Mouse (Mus musculus): ENCODE measurements around the gene Ell2. TPM values are rescaled to one million over a fixed set of nuclear protein-coding genes. Genes with fewer than 3 reads are reported as not detected.

Ell2 gene
- polyA plus RNA-seq, 1 experiment from 2014 or later = 7.4 TPM

GRCm38 (mm10) chr13:75766967-75767366 is 60.4 kb downstream of the Ell2 start:
- Histone ChIP-seq H3K4me2 (no peak overlapping the region), H3K9ac (replicated peaks) (no peak overlapping the region), H3K36me3 (peaks cover 14% of the 10 kb centered on the region; the same call in 1 of the 2 replicates), H3K27me3 (no peaks in the 10 kb centered on the region), H3K27ac (no peak overlapping the region), H3K4me3 (replicated peaks) (no peak overlapping the region), H3K9me3 (no peaks in the 10 kb centered on the region), H3K4me1 (replicated peaks) (peaks cover 6% of the 10 kb centered on the region; the same call in 1 of the 2 replicates)
- WGBS = 80% methylated on average over 2 of the region's 2 CpGs
- ATAC-seq (ENCODE audit: insufficient number of reproducible peaks, insufficient read depth, low FRiP score, low TSS enrichment, low read depth) = no peak

DNA sequence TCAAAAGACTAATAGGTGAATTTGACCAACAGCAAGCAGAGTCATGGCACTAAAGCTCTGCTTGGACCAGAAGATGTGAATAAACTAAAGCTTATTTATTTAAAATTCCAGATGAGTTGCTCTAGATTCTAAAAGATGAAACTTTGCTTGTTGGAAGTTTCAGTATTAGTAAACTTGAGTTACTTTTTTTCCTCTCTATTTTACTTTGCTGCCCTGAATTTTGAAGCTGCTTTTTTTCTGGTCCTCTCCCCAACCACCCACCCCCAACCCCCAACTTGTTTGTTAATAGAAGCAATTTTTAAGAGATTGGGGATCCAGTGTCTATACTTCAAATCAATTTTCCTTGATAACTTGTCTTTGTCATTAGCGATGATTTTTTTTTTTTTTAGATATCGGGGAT is 64.2 kb downstream of the Ell2 start:
- no peaks in the 10 kb centered on the region for H3K9me3 ChIP-seq
- H3K4me1 ChIP-seq (replicated peaks) = no peaks in the 10 kb centered on the region
- no peak overlapping the region for H3K27ac ChIP-seq
- ATAC-seq (ENCODE audit: insufficient number of reproducible peaks, insufficient read depth, low FRiP score, low TSS enrichment, low read depth) = no peak
- H3K9ac ChIP-seq (replicated peaks) = no peak overlapping the region
- H3K4me2 ChIP-seq = no peak overlapping the region
- H3K27me3 ChIP-seq = no peaks in the 10 kb centered on the region
- H3K4me3 ChIP-seq (replicated peaks) = no peak overlapping the region
- 96% methylated on average over 2 of the region's 2 CpGs for WGBS
- H3K36me3 ChIP-seq = 0 out of 2 replicates have a peak, but pooled peaks cover 6% of the 10 kb centered on the region

GRCm38 (mm10) chr13:75771404-75771803 is 64.8 kb downstream of the Ell2 start:
- Histone ChIP-seq H3K4me1 (replicated peaks) (no peaks in the 10 kb centered on the region), H3K4me2 (no peak overlapping the region), H3K9me3 (no peaks in the 10 kb centered on the region), H3K27me3 (no peaks in the 10 kb centered on the region), H3K4me3 (replicated peaks) (no peak overlapping the region), H3K36me3 (0 out of 2 replicates have a peak, but pooled peaks cover 6% of the 10 kb centered on the region), H3K27ac (no peak overlapping the region), H3K9ac (replicated peaks) (no peak overlapping the region)
- 87% methylated on average over 4 of the region's 4 CpGs for WGBS
- no peak for ATAC-seq (ENCODE audit: insufficient number of reproducible peaks, insufficient read depth, low FRiP score, low TSS enrichment, low read depth)

DNA sequence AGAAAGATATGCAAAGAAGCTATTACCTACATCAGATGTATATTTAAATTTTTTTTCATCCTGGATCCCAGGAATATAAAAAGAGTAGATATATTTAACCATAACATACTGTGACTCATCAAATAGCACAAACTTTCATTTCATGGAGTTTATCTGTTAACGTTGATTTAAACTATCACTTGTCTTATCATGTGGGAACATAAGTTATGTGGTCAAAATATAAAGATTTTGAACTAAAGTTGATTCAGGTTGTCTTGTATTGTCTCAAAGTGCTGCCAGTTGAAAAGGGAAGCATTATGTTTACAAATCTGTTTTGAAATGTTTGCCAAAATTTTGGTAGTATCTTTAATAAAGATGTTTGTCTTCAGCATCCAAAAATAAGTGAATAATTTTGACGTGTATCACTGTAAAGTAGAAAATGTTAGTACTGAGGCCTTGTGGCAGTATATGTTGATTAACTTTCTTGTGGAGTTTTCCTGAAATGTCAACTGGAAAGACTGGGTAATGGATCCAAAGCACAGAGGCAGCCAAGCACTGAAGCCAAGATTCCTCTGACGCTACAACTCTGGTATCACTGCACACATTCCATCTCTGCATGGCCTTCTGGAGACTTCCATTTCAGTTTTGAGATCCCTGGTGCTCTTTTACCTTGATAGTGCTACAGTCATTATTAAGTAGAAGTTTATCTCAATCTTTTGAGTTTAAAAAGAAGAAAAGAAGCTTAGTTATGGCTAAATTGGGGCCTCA is 65.6 kb downstream of the Ell2 start:
- no peak for ATAC-seq (ENCODE audit: insufficient number of reproducible peaks, insufficient read depth, low FRiP score, low TSS enrichment, low read depth)
- Histone ChIP-seq H3K27ac (no peak overlapping the region), H3K36me3 (0 out of 2 replicates have a peak, but pooled peaks cover 6% of the 10 kb centered on the region), H3K9me3 (no peaks in the 10 kb centered on the region), H3K4me1 (replicated peaks) (no peaks in the 10 kb centered on the region), H3K27me3 (no peaks in the 10 kb centered on the region), H3K4me2 (no peak overlapping the region), H3K9ac (replicated peaks) (no peak overlapping the region), H3K4me3 (replicated peaks) (no peak overlapping the region)
- 94% methylated on average over 3 of the region's 3 CpGs for WGBS

GRCm38 (mm10) chr13:75775961-75776360 is 69.4 kb downstream of the Ell2 start:
- no peak overlapping the region for H3K4me3 ChIP-seq (replicated peaks)
- H3K9ac ChIP-seq (replicated peaks) = no peak overlapping the region
- ATAC-seq (ENCODE audit: insufficient number of reproducible peaks, insufficient read depth, low FRiP score, low TSS enrichment, low read depth) = no peak

DNA sequence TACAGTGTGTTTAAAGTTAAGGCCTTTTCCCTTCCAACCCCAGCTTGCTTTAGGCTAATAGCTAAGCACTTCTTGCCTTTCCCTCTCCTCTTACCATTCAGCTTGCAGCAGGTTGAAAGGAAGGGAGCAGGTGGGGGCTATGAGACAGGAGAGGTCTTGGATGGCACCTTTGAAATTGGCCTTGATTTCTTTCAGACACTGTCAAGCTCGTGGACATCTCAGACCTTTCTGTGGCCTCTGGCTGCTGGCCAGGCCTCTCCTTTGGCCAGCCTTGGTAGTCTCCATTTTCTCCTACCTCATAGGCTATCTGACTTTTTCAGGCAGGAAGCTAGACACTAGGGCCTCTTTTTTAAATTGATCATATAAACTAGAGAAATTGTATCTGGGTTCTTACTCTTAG is 70.1 kb downstream of the Ell2 start:
- H3K9ac ChIP-seq (replicated peaks) = no peak overlapping the region

More at GRCm38 (mm10) chr13:75775961-75776360, 69.4 kb downstream of the Ell2 start:
- Histone ChIP-seq H3K4me1 (replicated peaks) (no peaks in the 10 kb centered on the region), H3K4me2 (no peak overlapping the region), H3K9me3 (no peaks in the 10 kb centered on the region), H3K36me3 (no peaks in the 10 kb centered on the region), H3K27ac (no peak overlapping the region), H3K27me3 (no peaks in the 10 kb centered on the region)

GRCm38 (mm10) chr13:75778156-75778555 is 71.6 kb downstream of the Ell2 start:
- Histone ChIP-seq H3K9ac (replicated peaks) (no peak overlapping the region), H3K27me3 (no peaks in the 10 kb centered on the region), H3K9me3 (no peaks in the 10 kb centered on the region), H3K4me1 (replicated peaks) (no peaks in the 10 kb centered on the region), H3K4me3 (replicated peaks) (no peak overlapping the region), H3K36me3 (no peaks in the 10 kb centered on the region), H3K4me2 (no peak overlapping the region), H3K27ac (no peak overlapping the region)
- no peak for ATAC-seq (ENCODE audit: insufficient number of reproducible peaks, insufficient read depth, low FRiP score, low TSS enrichment, low read depth)
- WGBS = 76% methylated on average over 6 of the region's 6 CpGs

More for the DNA sequence above, 70.1 kb downstream of the Ell2 start:
- Histone ChIP-seq H3K4me1 (replicated peaks) (no peaks in the 10 kb centered on the region), H3K9me3 (no peaks in the 10 kb centered on the region), H3K27ac (no peak overlapping the region), H3K27me3 (no peaks in the 10 kb centered on the region), H3K36me3 (no peaks in the 10 kb centered on the region), H3K4me2 (no peak overlapping the region), H3K4me3 (replicated peaks) (no peak overlapping the region)
- 73% methylated on average over 1 of the region's 1 CpGs for WGBS
- ATAC-seq (ENCODE audit: insufficient number of reproducible peaks, insufficient read depth, low FRiP score, low TSS enrichment, low read depth) = no peak

DNA sequence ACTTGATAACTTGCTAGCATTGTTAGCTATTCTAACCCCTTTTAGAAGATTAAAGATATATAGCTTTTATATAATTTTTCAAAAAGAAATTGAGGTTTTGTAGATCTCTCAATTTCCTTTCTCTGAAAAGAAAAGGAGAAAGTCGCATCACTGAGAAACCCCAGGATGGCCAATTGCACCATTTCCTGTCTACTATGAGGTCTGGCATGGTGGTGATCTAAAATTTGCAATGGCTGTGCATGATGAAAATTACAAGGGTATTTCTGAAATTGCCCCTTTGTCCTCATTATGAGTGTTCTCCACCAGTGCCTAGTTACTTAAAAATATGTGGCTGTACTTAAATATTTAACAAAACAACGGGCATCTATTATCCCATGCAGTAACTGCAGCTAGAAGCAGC is 72.6 kb downstream of the Ell2 start:
- H3K36me3 ChIP-seq = no peaks in the 10 kb centered on the region
- H3K27me3 ChIP-seq = no peaks in the 10 kb centered on the region
- no peaks in the 10 kb centered on the region for H3K9me3 ChIP-seq
- WGBS = 89% methylated on average over 2 of the region's 2 CpGs
- no peaks in the 10 kb centered on the region for H3K4me1 ChIP-seq (replicated peaks)
- no peak overlapping the region for H3K27ac ChIP-seq
- H3K4me3 ChIP-seq (replicated peaks) = no peak overlapping the region
- H3K9ac ChIP-seq (replicated peaks) = no peak overlapping the region
- H3K4me2 ChIP-seq = no peak overlapping the region
- ATAC-seq (ENCODE audit: insufficient number of reproducible peaks, insufficient read depth, low FRiP score, low TSS enrichment, low read depth) = no peak

GRCm38 (mm10) chr13:75780096-75780495 is 73.5 kb downstream of the Ell2 start:
- Histone ChIP-seq H3K4me1 (replicated peaks) (no peaks in the 10 kb centered on the region), H3K27me3 (no peaks in the 10 kb centered on the region), H3K4me2 (no peak overlapping the region), H3K27ac (no peak overlapping the region), H3K36me3 (no peaks in the 10 kb centered on the region), H3K4me3 (replicated peaks) (no peak overlapping the region), H3K9ac (replicated peaks) (no peak overlapping the region), H3K9me3 (no peaks in the 10 kb centered on the region)
- 89% methylated on average over 2 of the region's 2 CpGs for WGBS
- no peak for ATAC-seq (ENCODE audit: insufficient number of reproducible peaks, insufficient read depth, low FRiP score, low TSS enrichment, low read depth)

DNA sequence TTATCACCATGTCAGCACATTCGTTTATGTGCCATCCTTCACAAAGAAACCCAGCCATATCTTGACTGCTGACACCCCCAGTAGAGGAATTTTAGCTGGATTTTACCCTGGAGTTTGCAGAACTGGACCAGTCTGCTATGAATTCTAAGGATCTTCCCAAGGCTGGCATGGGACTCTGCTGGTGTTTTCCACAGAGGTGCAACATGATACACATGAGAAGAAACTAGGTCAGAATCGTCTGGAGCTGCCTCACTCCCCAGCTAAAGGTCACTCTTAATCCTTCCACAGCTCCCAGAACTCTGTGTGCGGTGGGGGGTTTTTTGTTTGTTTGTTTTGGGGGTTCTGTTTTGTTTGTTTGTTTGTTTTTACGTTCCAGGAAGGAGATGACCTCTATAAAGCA is 79.2 kb downstream of the Ell2 start:
- no peaks in the 10 kb centered on the region for H3K27me3 ChIP-seq
- H3K4me1 ChIP-seq (replicated peaks) = no peaks in the 10 kb centered on the region
- no peak overlapping the region for H3K4me2 ChIP-seq
- no peaks in the 10 kb centered on the region for H3K36me3 ChIP-seq
- 61% methylated on average over 4 of the region's 4 CpGs for WGBS
- H3K9ac ChIP-seq (replicated peaks) = no peak overlapping the region
- H3K9me3 ChIP-seq = no peaks in the 10 kb centered on the region
- no peak overlapping the region for H3K4me3 ChIP-seq (replicated peaks)
- ATAC-seq (ENCODE audit: insufficient number of reproducible peaks, insufficient read depth, low FRiP score, low TSS enrichment, low read depth) = no peak
- no peak overlapping the region for H3K27ac ChIP-seq

- Histone ChIP-seq H3K4me1 (replicated peaks) (no peaks in the 10 kb centered on the region), H3K27ac (no peak overlapping the region), H3K4me3 (replicated peaks) (no peak overlapping the region), H3K27me3 (no peaks in the 10 kb centered on the region), H3K9me3 (no peaks in the 10 kb centered on the region), H3K36me3 (no peaks in the 10 kb centered on the region), H3K9ac (replicated peaks) (no peak overlapping the region), H3K4me2 (no peak overlapping the region)
- ATAC-seq (ENCODE audit: insufficient number of reproducible peaks, insufficient read depth, low FRiP score, low TSS enrichment, low read depth) = no peak
- WGBS = 87% methylated on average over 11 of the region's 11 CpGs
Measured at GRCm38 (mm10) chr13:75786264-75786663, 79.7 kb downstream of the Ell2 start.

DNA sequence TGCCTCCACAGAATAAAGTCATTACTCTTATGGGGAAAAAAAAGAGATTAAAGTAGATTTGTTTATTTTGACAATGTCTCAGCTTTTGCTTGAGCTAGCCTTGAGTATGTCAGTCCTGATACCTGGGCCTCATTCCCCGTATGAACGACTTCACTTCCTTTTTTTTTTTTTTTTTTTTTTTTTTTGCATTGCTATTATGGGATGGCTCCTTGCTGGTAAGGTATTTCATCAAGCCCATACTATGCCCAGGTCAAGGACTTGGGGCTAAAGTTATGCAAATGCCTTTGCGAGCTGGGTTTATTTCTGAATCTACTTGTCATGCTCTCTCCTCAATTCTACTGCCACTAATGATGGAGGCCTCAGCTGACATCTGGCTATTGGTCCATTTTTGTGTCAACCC is 80.8 kb downstream of the Ell2 start:
- Histone ChIP-seq H3K36me3 (no peaks in the 10 kb centered on the region), H3K9ac (replicated peaks) (no peak overlapping the region), H3K27ac (no peak overlapping the region), H3K4me2 (no peak overlapping the region), H3K4me1 (replicated peaks) (no peaks in the 10 kb centered on the region), H3K9me3 (no peaks in the 10 kb centered on the region), H3K4me3 (replicated peaks) (no peak overlapping the region), H3K27me3 (no peaks in the 10 kb centered on the region)
- 86% methylated on average over 3 of the region's 3 CpGs for WGBS
- no peak for ATAC-seq (ENCODE audit: insufficient number of reproducible peaks, insufficient read depth, low FRiP score, low TSS enrichment, low read depth)
